Mouse (Mus musculus): ENCODE measurements around the gene Otud5. TPM values are rescaled to one million over a fixed set of nuclear protein-coding genes. Genes with fewer than 3 reads are reported as not detected.

The Otud5 gene
- polyA plus RNA-seq, 2 experiments = 26.9 to 30.4 TPM

DNA sequence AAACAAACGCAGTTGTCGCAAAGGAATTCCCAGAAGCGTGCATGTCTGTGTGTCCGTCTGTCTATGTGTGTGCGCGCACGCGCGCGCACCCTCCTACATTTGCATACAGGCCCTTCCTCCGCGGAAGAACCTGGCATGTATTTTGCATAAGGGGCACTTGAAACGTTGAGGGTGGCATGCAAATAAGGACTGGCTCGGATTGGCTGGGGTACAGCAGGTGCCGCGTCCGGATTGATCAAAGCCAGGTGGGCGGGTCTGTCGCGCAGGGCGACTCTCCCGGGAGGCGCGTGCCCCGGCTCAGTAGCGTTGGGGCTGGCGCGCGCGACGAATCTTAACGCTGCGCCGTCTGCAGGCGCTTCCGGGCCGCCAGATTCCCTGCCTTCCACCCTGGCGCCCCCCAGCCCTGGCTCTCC is 36.8 kb downstream of the Otud5 start, which contains the start of gene Pim2:
Gene Pim2 (plus strand): TSS at position 256 of the 413 bp plus-strand sequence.
- ATAC-seq (ENCODE audit: insufficient read depth) = peak; percentile 95
- no peaks in the 10 kb centered on the region for H3K27me3 ChIP-seq (ENCODE audit: control insufficient read depth, insufficient read depth, low read length)
- peaks cover 12% of the 10 kb centered on the region for H3K36me3 ChIP-seq (replicated peaks; ENCODE audit: control insufficient read depth, insufficient read depth, low read depth)
- DNase-seq (ENCODE audit: low read depth in 3 of 3, low spot score in 3 of 3) = peak; percentile 71 to 78 (median 76)
- no peaks in the 10 kb centered on the region for H3K9me3 ChIP-seq (ENCODE audit: control insufficient read depth, low read length)
- peaks cover 0 to 11% of the 10 kb centered on the region in 2 experiments; a peak in 3 of 4 replicates for H3K4me1 ChIP-seq (replicated peaks; ENCODE audit: control insufficient read depth in 2 of 2, insufficient read depth in 2 of 2, low read length in 1 of 2)
- H3K27ac ChIP-seq = no peak within 1 kb of the TSS
- peak within 1 kb of the TSS; percentile 74 for H3K4me2 ChIP-seq (ENCODE audit: low read depth)
- TF ChIP-seq EP300 (IDR thresholded peaks at IDR 0.05; ENCODE audit: low read depth) (no peak), CTCF (IDR thresholded peaks at IDR 0.05; ENCODE audit: low read depth) (no peak)
- H3K9ac ChIP-seq (replicated peaks) = peak within 1 kb of the TSS; percentile 3; the same call in 1 of the 2 replicates
- H3K4me3 ChIP-seq (ENCODE audit: insufficient read depth in 1 of 2, low read depth in 2 of 2, low read length in 2 of 2) = peak within 1 kb of the TSS; percentile 53 to 62
- 11% methylated on average over 26 of the region's 38 CpGs for WGBS (ENCODE audit: insufficient replicate concordance)

DNA sequence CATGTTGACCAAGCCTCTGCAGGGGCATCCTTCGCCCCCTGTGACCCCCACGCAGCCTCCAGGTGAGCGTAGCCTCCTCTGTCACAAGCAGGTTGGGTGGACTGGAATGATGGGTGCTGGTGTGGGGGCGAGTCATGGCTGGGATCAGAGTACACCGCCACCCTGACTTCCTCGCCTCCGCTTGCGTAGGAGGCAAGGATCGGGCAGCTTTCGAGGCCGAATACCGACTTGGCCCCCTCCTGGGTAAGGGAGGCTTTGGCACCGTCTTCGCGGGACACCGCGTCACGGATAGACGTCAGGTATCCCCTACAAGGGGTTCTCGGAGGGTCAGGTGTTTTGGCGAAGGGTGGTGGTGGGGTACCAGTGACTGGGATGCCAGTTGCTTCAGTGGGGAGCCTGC is 37.3 kb downstream of the Otud5 start:
- H3K4me1 ChIP-seq (replicated peaks; ENCODE audit: control insufficient read depth in 2 of 2, insufficient read depth in 2 of 2, low read length in 1 of 2) = peaks cover 0 to 11% of the 10 kb centered on the region in 2 experiments; a peak in 3 of 4 replicates
- H3K4me3 ChIP-seq (ENCODE audit: insufficient read depth in 1 of 2, low read depth in 2 of 2, low read length in 2 of 2) = peak overlapping the region; percentile 47 to 53
- WGBS (ENCODE audit: insufficient replicate concordance) = 23% methylated on average over 21 of the region's 21 CpGs
- ATAC-seq (ENCODE audit: insufficient read depth) (peak; percentile 14; the same call in 1 of the 2 replicates), DNase-seq (ENCODE audit: low read depth in 3 of 3, low spot score in 3 of 3) (no peak)
- H3K36me3 ChIP-seq (replicated peaks; ENCODE audit: control insufficient read depth, insufficient read depth, low read depth) = peaks cover 7% of the 10 kb centered on the region
- no peak overlapping the region for H3K9ac ChIP-seq (replicated peaks)
- H3K4me2 ChIP-seq (ENCODE audit: low read depth) = peak overlapping the region; percentile 74
- H3K9me3 ChIP-seq (ENCODE audit: control insufficient read depth, low read length) = no peaks in the 10 kb centered on the region
- TF ChIP-seq CTCF (IDR thresholded peaks at IDR 0.05; ENCODE audit: low read depth) (no peak), EP300 (IDR thresholded peaks at IDR 0.05; ENCODE audit: low read depth) (no peak)
- H3K27ac ChIP-seq = no peak overlapping the region
- H3K27me3 ChIP-seq (ENCODE audit: control insufficient read depth, insufficient read depth, low read length) = no peaks in the 10 kb centered on the region

DNA sequence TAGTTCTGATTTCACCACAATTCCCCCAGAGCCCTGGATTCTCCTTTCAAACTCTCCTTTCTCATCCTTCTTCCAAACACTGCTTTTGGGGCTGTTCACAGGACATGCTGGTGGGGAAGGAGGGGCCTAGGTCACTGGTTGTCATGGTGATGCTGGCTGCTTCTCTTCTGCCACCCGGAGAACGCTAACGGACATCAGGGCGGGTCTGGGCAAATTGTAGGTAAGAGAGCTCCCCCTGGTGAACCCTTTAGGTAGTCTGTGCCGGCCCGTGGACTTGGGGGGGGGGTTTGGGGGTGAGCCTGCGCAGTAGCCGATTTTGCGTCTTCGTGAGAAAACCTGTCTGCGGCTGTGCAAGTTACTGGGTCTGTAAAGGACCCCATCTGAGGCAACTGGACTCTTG is 38.7 kb downstream of the Otud5 start:
- H3K27me3 ChIP-seq (ENCODE audit: control insufficient read depth, insufficient read depth, low read length) = no peaks in the 10 kb centered on the region
- no peak overlapping the region for H3K4me3 ChIP-seq (ENCODE audit: insufficient read depth in 1 of 2, low read depth in 2 of 2, low read length in 2 of 2)
- peak; percentile 33 to 49 (median 39) for DNase-seq (ENCODE audit: low read depth in 3 of 3, low spot score in 3 of 3)
- H3K4me1 ChIP-seq (replicated peaks; ENCODE audit: control insufficient read depth in 2 of 2, insufficient read depth in 2 of 2, low read length in 1 of 2) = peaks cover 0 to 13% of the 10 kb centered on the region in 2 experiments; a peak in 3 of 4 replicates
- H3K36me3 ChIP-seq (replicated peaks; ENCODE audit: control insufficient read depth, insufficient read depth, low read depth) = no peaks in the 10 kb centered on the region; the same call in 1 of the 2 replicates
- no peak for ATAC-seq (ENCODE audit: insufficient read depth)
- peak overlapping the region; percentile 74; the same call in 1 of the 2 replicates for H3K4me2 ChIP-seq (ENCODE audit: low read depth)
- WGBS (ENCODE audit: insufficient replicate concordance) = 8% methylated on average over 11 of the region's 11 CpGs
- H3K9ac ChIP-seq (replicated peaks) = no peak overlapping the region
- TF ChIP-seq CTCF (IDR thresholded peaks at IDR 0.05; ENCODE audit: low read depth) (peak; percentile 69), EP300 (IDR thresholded peaks at IDR 0.05; ENCODE audit: low read depth) (no peak)
- H3K27ac ChIP-seq = no peak overlapping the region
- no peaks in the 10 kb centered on the region for H3K9me3 ChIP-seq (ENCODE audit: control insufficient read depth, low read length)

DNA sequence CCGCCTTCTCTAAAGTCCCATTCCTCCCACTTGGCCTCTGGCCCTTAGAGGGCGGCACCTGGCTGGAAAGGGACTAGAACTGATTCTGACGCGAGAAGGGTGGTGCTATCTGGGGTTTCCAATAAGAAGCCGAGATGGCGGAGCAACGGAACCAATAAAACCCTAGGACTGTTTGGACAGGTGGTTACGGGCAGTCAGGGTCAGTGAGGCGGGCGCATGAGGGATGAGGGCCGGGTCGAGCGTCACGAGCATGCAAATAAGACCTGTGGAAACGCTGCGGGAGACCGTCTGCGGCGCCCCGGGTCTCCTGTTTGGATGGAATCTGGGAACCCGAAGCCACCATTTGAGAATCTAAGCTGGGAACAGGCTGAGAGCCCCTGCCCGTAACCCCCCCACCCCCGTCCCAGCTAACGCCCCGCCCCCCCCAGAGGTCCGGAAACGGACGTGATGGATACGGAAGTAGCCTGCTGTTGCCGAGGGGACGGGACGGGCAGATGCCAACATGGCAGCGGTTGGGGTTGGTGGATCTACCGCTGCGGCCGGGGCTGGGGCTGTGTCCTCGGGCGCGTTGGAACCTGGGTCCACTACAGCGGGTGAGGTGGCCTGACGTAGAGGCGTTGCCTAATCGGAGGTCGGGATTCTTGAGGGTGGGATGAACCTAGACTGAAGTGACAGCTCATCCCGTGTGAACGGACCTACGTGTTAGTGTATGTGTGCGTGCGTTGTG is 42.8 kb downstream of the Otud5 start, which contains the start of gene Slc35a2:
Gene Slc35a2 (plus strand): TSS at position 188 of the 727 bp plus-strand sequence.
- TF ChIP-seq CTCF (IDR thresholded peaks at IDR 0.05; ENCODE audit: low read depth) = peak; percentile 44; the same call in 1 of the 2 replicates
- no peak for TF ChIP-seq EP300 (IDR thresholded peaks at IDR 0.05; ENCODE audit: low read depth)
- DNase-seq (ENCODE audit: low read depth in 3 of 3, low spot score in 3 of 3) (peak; percentile 74 to 76 (median 75)), ATAC-seq (ENCODE audit: insufficient read depth) (peak; percentile 93)
- Histone ChIP-seq H3K4me1 (replicated peaks; ENCODE audit: control insufficient read depth in 2 of 2, insufficient read depth in 2 of 2, low read length in 1 of 2) (peaks cover 0 to 8% of the 10 kb centered on the region in 2 experiments; a peak in 3 of 4 replicates), H3K4me2 (ENCODE audit: low read depth) (peak within 1 kb of the TSS; percentile 73), H3K9me3 (ENCODE audit: control insufficient read depth, low read length) (no peaks in the 10 kb centered on the region), H3K27ac (no peak within 1 kb of the TSS), H3K9ac (replicated peaks) (peak within 1 kb of the TSS; percentile 57), H3K36me3 (replicated peaks; ENCODE audit: control insufficient read depth, insufficient read depth, low read depth) (no peaks in the 10 kb centered on the region), H3K4me3 (ENCODE audit: insufficient read depth in 1 of 2, low read depth in 2 of 2, low read length in 2 of 2) (peak within 1 kb of the TSS; percentile 56 to 98), H3K27me3 (ENCODE audit: control insufficient read depth, insufficient read depth, low read length) (no peaks in the 10 kb centered on the region)
- 6% methylated on average over 49 of the region's 49 CpGs for WGBS (ENCODE audit: insufficient replicate concordance)

DNA sequence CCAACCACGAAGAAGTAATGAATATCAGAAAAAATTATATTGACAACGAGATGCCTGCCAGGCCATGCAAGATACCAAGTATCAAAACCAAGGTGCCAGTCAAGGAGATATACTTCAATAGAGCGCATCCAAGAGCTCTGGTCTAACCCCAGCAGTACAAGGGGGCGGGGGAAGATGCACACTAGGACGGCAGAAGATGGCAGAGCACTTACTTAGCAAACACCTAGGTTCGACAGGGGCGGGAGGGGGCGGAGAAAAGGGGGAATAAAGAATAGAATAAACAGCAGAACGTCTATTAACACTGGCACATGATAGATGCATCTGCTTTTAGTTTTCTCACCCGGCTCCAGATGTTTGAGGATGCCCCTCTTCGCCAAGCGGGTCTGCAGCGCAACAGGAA is 57.0 kb downstream of the Otud5 start:
- TF ChIP-seq EP300 (IDR thresholded peaks at IDR 0.05; ENCODE audit: low read depth) (no peak), CTCF (IDR thresholded peaks at IDR 0.05; ENCODE audit: low read depth) (no peak)
- no peak for ATAC-seq (ENCODE audit: insufficient read depth)
- H3K9ac ChIP-seq (replicated peaks) = peak overlapping the region; percentile 59
- no peaks in the 10 kb centered on the region for H3K9me3 ChIP-seq (ENCODE audit: control insufficient read depth, low read length)
- 16% methylated on average over 13 of the region's 13 CpGs for WGBS (ENCODE audit: insufficient replicate concordance)
- peak overlapping the region; percentile 56 to 78 for H3K4me3 ChIP-seq (ENCODE audit: insufficient read depth in 1 of 2, low read depth in 2 of 2, low read length in 2 of 2)
- H3K4me1 ChIP-seq (replicated peaks; ENCODE audit: control insufficient read depth in 2 of 2, insufficient read depth in 2 of 2, low read length in 1 of 2) = peaks cover 0 to 5% of the 10 kb centered on the region in 2 experiments; a peak in 1 of 4 replicates
- H3K27ac ChIP-seq = no peak overlapping the region
- H3K36me3 ChIP-seq (replicated peaks; ENCODE audit: control insufficient read depth, insufficient read depth, low read depth) = 0 out of 2 replicates have a peak, but pooled peaks cover 3% of the 10 kb centered on the region
- H3K4me2 ChIP-seq (ENCODE audit: low read depth) = peak overlapping the region; percentile 72
- no peak for DNase-seq (ENCODE audit: low read depth in 3 of 3, low spot score in 3 of 3)
- H3K27me3 ChIP-seq (ENCODE audit: control insufficient read depth, insufficient read depth, low read length) = no peaks in the 10 kb centered on the region

All from liver, embryonic 14.5 days (tissue).